Mouse (Mus musculus) liver, embryonic 16.5 days (tissue): Measurements from ENCODE around the gene P4htm. TPM values are rescaled to one million over a fixed set of nuclear protein-coding genes. Genes with fewer than 3 reads are reported as not detected.
A peak's percentile ranks its signal among the peaks of the same experiment; 100 is the strongest.

Source experiments
- ATAC-seq: fragments of 200-750 bp; cut with Nextera tagmentation; 2 replicates; pipeline ENCODE4 v1.8.0; 2017; ENCODE audit warnings: low read depth, mild to moderate bottlenecking, moderate number of reproducible peaks, moderate library complexity
- H3K27ac ChIP-seq: fragments of 300-500 bp; sonication (generic); 2 replicates; pipeline ENCODE4 v1.5.1; 2014; ENCODE audit warnings: mild to moderate bottlenecking, low read length
- H3K27me3 ChIP-seq: fragments of 300-500 bp; sonication (generic); 2 replicates; pipeline ENCODE4 v1.6.1; 2014; ENCODE audit warnings: low read depth, low read length, mixed read lengths; ENCODE audit not compliant: control insufficient read depth, insufficient read depth
- H3K36me3 ChIP-seq: fragments of 300-500 bp; sonication (generic); 2 replicates; pipeline ENCODE4 v1.6.1; 2014; ENCODE audit warnings: mild to moderate bottlenecking; ENCODE audit not compliant: control insufficient read depth, insufficient read depth
- H3K4me1 ChIP-seq: fragments of 300-500 bp; sonication (generic); 2 replicates; pipeline ENCODE4 v1.6.1; 2014; ENCODE audit warnings: low read depth, low read length, mixed read lengths; ENCODE audit not compliant: control insufficient read depth
- H3K4me2 ChIP-seq: fragments of 300-500 bp; sonication (generic); 2 replicates; pipeline ENCODE4 v1.6.1; 2014; ENCODE audit warnings: low read depth, low read length, mixed read lengths
- H3K4me3 ChIP-seq: fragments of 300-500 bp; sonication (generic); 2 replicates; pipeline ENCODE4 v1.5.1; 2014; ENCODE audit warnings: low read depth, mild to moderate bottlenecking, low read length
- H3K9ac ChIP-seq: fragments of 300-500 bp; sonication (generic); 2 replicates; pipeline ENCODE4 v1.6.1; 2014; ENCODE audit warnings: low read depth, low read length
- H3K9me3 ChIP-seq: fragments of 300-500 bp; sonication (generic); replicated peaks from 2 replicates; pipeline ENCODE4 v1.6.1; 2016; ENCODE audit warnings: low read length; ENCODE audit not compliant: control insufficient read depth
- WGBS: fragments of 180-500 bp; shearing (Covaris S2); extraction: QIAGEN DNeasy Blood & Tissue Kit; methylation state at CpG from one replicate; pipeline ENCODE4 v1.1.7; 2014; ENCODE audit not compliant: insufficient replicate concordance; 5-methylcytosine and 5-hydroxymethylcytosine counted together
- polyA plus RNA-seq: library from polyadenylated mRNA; unstranded; fragments of >200 nt; fragmentation: Nextera tagmentation; extraction: Ambion mirVana; gene quantifications from 2 replicates; pipeline ENCODE4 v1.2.1, GENCODE M21; 2015

P4htm gene
- 0.48 and 0.70 TPM in 2 replicates for polyA plus RNA-seq

GRCm38 (mm10) chr9:108596998-108597764 is at the start of gene P4htm:
P4htm (minus strand) TSS chr9:108597667.
- Histone ChIP-seq H3K27ac (no peak within 1 kb of the TSS), H3K4me1 (peaks cover 15% of the 10 kb centered on the region), H3K27me3 (peaks cover 13% of the 10 kb centered on the region), H3K9ac (peak within 1 kb of the TSS; percentile 35), H3K36me3 (no peaks in the 10 kb centered on the region), H3K4me3 (peak within 1 kb of the TSS; percentile 66), H3K4me2 (peak within 1 kb of the TSS; percentile 84), H3K9me3 (no peaks in the 10 kb centered on the region)
- ATAC-seq, result peak; percentile 59; the same call in 1 of the 2 replicates
- 6% methylated on average over 67 of the region's 69 CpGs for WGBS

DNA sequence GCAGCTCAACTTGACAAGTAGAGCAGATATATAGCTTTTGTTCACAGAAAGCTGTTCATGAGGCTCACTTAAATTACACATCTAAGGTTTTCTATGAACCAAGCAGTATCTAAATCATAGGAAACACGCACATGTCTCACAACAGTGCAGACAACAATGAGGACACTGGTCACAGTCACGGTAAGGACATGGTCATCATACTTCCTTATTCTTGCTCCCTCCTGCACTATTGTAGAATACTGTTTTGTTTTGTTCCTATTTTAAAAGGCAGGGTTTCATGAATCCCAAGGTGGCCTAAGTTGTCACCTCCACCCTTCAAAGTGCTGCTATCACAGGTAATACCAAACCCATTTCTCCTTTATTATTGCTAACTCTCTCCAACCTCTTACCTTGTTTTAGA is 42.4 kb upstream of the P4htm start:
- ATAC-seq, result no peak
- 51% methylated on average over 2 of the region's 2 CpGs for WGBS

DNA sequence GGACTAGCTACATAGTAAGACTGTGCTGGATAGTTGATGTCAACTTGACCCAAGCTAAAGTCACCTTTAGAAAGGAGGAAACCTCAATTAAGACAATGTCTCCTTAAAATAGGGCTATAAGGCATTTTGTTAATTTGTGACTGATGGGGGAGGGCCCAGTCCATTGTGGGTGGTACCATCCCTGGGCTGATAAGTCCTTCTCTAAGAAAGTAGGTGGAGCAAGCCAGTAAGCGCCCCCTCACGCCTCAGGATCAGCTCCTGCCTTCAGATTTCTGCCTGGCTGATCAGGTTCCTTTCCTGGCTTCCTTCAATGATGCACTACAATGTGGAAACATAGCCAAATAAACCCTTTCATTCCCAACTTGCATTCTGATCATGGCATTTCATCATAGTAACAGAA is 37.9 kb upstream of the P4htm start:
- peak; percentile 58; the same call in 1 of the 2 replicates for ATAC-seq
- Histone ChIP-seq H3K27me3 (no peaks in the 10 kb centered on the region), H3K9ac (no peak overlapping the region), H3K9me3 (no peaks in the 10 kb centered on the region), H3K27ac (no peak overlapping the region), H3K4me1 (peaks cover 10% of the 10 kb centered on the region), H3K36me3 (peaks cover 3% of the 10 kb centered on the region), H3K4me3 (no peak overlapping the region), H3K4me2 (no peak overlapping the region)
- 27% methylated on average over 2 of the region's 2 CpGs for WGBS

More for the DNA sequence above, 42.4 kb upstream of the P4htm start:
- H3K27me3 ChIP-seq, result no peaks in the 10 kb centered on the region
- no peaks in the 10 kb centered on the region for H3K9me3 ChIP-seq
- peaks cover 9% of the 10 kb centered on the region for H3K36me3 ChIP-seq
- H3K4me3 ChIP-seq, result no peak overlapping the region
- no peak overlapping the region for H3K4me2 ChIP-seq
- no peak overlapping the region for H3K27ac ChIP-seq
- no peak overlapping the region for H3K9ac ChIP-seq
- peaks cover 7% of the 10 kb centered on the region for H3K4me1 ChIP-seq

GRCm38 (mm10) chr9:108633846-108634245 is 36.4 kb upstream of the P4htm start:
- 57% methylated on average over 2 of the region's 2 CpGs for WGBS
- Histone ChIP-seq H3K36me3 (no peaks in the 10 kb centered on the region; the same call in none of the 2 replicates), H3K4me1 (peaks cover 10% of the 10 kb centered on the region), H3K9ac (no peak overlapping the region), H3K27ac (no peak overlapping the region), H3K4me3 (no peak overlapping the region), H3K4me2 (no peak overlapping the region), H3K9me3 (no peaks in the 10 kb centered on the region), H3K27me3 (no peaks in the 10 kb centered on the region)
- no peak for ATAC-seq

DNA sequence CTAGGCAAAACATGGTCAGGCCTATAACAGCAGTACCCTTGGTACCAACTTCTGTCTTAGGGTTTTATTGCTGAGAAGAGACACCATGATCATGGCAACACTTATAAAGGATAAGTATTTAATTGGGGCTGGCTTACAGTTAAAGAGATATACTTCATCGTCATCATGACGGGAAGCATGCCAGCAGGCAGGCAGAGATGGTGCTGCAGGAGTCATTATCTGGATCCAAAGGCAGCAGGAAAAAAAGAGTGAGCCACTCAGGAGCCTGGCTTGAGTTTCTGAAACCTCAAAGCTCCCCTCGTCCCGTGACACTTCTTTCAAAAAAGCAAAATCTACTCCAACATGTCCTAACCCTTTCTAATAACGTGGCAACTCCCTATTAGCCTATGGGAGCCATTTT is 34.9 kb upstream of the P4htm start:
- no peak for ATAC-seq
- no peak overlapping the region for H3K9ac ChIP-seq
- WGBS, result 46% methylated on average over 5 of the region's 5 CpGs
- no peaks in the 10 kb centered on the region; the same call in 1 of the 2 replicates for H3K36me3 ChIP-seq
- H3K9me3 ChIP-seq, result no peaks in the 10 kb centered on the region
- H3K27me3 ChIP-seq, result no peaks in the 10 kb centered on the region
- H3K4me3 ChIP-seq, result no peak overlapping the region
- H3K27ac ChIP-seq, result no peak overlapping the region
- peaks cover 10% of the 10 kb centered on the region for H3K4me1 ChIP-seq
- H3K4me2 ChIP-seq, result no peak overlapping the region

- H3K36me3 ChIP-seq, result no peaks in the 10 kb centered on the region; the same call in 1 of the 2 replicates
- H3K27me3 ChIP-seq, result no peaks in the 10 kb centered on the region
- H3K4me2 ChIP-seq, result no peak overlapping the region
- no peak for ATAC-seq
- no peak overlapping the region for H3K4me3 ChIP-seq
- H3K27ac ChIP-seq, result no peak overlapping the region
- 31% methylated on average over 5 of the region's 5 CpGs for WGBS
- peaks cover 10% of the 10 kb centered on the region for H3K4me1 ChIP-seq
- H3K9ac ChIP-seq, result no peak overlapping the region
- no peaks in the 10 kb centered on the region for H3K9me3 ChIP-seq
These were observed 34.3 kb upstream of the P4htm start for GRCm38 (mm10) chr9:108631631-108632256.

DNA sequence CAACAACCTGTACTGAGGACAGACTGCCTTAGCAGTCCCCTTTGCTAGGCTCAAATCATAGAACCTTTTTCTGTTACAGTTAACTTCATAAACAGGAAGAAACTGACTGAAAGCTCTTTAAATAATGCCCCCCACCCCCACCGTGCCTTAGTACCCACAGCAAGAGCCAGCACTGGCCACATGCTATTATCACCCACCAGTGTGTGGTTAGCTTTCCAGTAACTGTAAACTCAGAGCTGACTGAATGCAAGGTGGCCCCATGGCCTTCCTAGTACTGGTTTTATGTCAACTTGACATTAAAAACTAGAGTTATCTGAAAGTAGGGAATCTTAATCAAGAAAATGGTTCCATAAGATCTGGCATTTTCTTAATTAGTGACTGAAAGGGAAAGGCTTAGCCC is 33.2 kb upstream of the P4htm start:
- H3K9ac ChIP-seq, result no peak overlapping the region
- 15% methylated on average over 1 of the region's 1 CpGs for WGBS
- no peaks in the 10 kb centered on the region for H3K36me3 ChIP-seq
- H3K4me1 ChIP-seq, result peaks cover 8% of the 10 kb centered on the region; the same call in 1 of the 2 replicates
- H3K27ac ChIP-seq, result no peak overlapping the region
- H3K4me2 ChIP-seq, result no peak overlapping the region
- no peak overlapping the region for H3K4me3 ChIP-seq
- no peak for ATAC-seq
- H3K9me3 ChIP-seq, result no peaks in the 10 kb centered on the region
- H3K27me3 ChIP-seq, result no peaks in the 10 kb centered on the region

DNA sequence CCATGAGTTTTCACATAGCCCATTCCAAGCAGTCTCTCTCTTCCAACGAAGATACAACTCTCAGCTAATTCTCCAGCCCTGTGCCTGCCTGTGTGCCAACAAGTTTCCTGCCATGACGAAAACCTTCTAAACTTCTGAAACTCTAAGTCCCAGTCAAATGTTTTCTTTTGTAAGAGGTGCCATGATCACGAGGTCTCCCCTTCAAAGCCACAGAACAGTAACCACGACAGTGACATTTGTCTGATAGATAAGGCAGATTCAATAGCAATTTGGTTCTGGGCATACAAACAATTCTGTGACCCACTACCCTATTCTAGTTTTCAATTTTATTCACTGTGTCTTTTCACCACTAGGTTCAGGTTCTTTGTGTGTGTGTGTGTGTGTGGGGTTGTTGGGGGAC is 30.7 kb upstream of the P4htm start:
- Histone ChIP-seq H3K4me3 (no peak overlapping the region), H3K9me3 (no peaks in the 10 kb centered on the region), H3K4me1 (peaks cover 6% of the 10 kb centered on the region; the same call in 1 of the 2 replicates), H3K36me3 (no peaks in the 10 kb centered on the region; the same call in 1 of the 2 replicates), H3K4me2 (no peak overlapping the region), H3K27me3 (no peaks in the 10 kb centered on the region), H3K27ac (no peak overlapping the region), H3K9ac (no peak overlapping the region)
- no peak for ATAC-seq
- WGBS, result 27% methylated on average over 4 of the region's 4 CpGs

- Histone ChIP-seq H3K27ac (no peak overlapping the region), H3K4me3 (no peak overlapping the region), H3K27me3 (no peaks in the 10 kb centered on the region), H3K36me3 (no peaks in the 10 kb centered on the region; the same call in 1 of the 2 replicates), H3K9me3 (no peaks in the 10 kb centered on the region), H3K9ac (no peak overlapping the region), H3K4me1 (no peaks in the 10 kb centered on the region; the same call in 1 of the 2 replicates), H3K4me2 (no peak overlapping the region)
- 52% methylated on average over 2 of the region's 2 CpGs for WGBS
- ATAC-seq, result no peak; the same call in 1 of the 2 replicates
These were observed 29.0 kb upstream of the P4htm start for GRCm38 (mm10) chr9:108626498-108626897.
